Mouse (Mus musculus) forebrain, embryonic 11.5 days (tissue): Measurements from ENCODE around the gene Id3. TPM values are rescaled to one million over a fixed set of nuclear protein-coding genes. Genes with fewer than 3 reads are reported as not detected.

Experiments used
- ATAC-seq: fragments of 200-750 bp; cut with Nextera tagmentation; replicated peaks from 2 replicates; pipeline ENCODE4 v1.8.0; 2017; ENCODE audit warnings: moderate TSS enrichment; ENCODE audit not compliant: low FRiP score
- DNase-seq: peaks from one replicate; pipeline ENCODE4 v3.0.0-alpha.2; 2017; ENCODE audit warnings: low spot score
- H3K27ac ChIP-seq: fragments of 300-500 bp; sonication (generic); 2 replicates; pipeline ENCODE4 v1.5.1; 2014; ENCODE audit warnings: low read depth, low read length
- H3K27me3 ChIP-seq: fragments of 300-500 bp; sonication (generic); 2 replicates; pipeline ENCODE4 v1.6.1; 2014; ENCODE audit warnings: mild to moderate bottlenecking, low read length, mixed read lengths; ENCODE audit not compliant: control insufficient read depth, insufficient read depth
- H3K36me3 ChIP-seq: fragments of 300-500 bp; sonication (generic); 2 replicates; pipeline ENCODE4 v1.6.1; 2014; ENCODE audit warnings: mild to moderate bottlenecking, low read length, moderate library complexity, mixed read lengths; ENCODE audit not compliant: control insufficient read depth, insufficient read depth
- H3K4me1 ChIP-seq: fragments of 300-500 bp; sonication (generic); replicated peaks from 2 replicates; pipeline ENCODE4 v1.6.1; 2014; ENCODE audit warnings: low read length, mixed read lengths; ENCODE audit not compliant: control insufficient read depth, insufficient read depth
- H3K4me2 ChIP-seq: fragments of 300-500 bp; sonication (generic); 2 replicates; pipeline ENCODE4 v1.6.1; 2014; ENCODE audit warnings: low read depth, mild to moderate bottlenecking, low read length, moderate library complexity, mixed read lengths; ENCODE audit not compliant: severe bottlenecking
- H3K4me3 ChIP-seq: fragments of 300-500 bp; sonication (generic); 2 replicates; pipeline ENCODE4 v1.5.1; 2014; ENCODE audit warnings: low read depth, low read length
- H3K9ac ChIP-seq: fragments of 300-500 bp; sonication (generic); 2 replicates; pipeline ENCODE4 v1.6.1; 2014; ENCODE audit warnings: low read length
- H3K9me3 ChIP-seq: fragments of 300-500 bp; sonication (generic); 2 replicates; pipeline ENCODE4 v1.6.1; 2016; ENCODE audit warnings: low read length, mixed read lengths; ENCODE audit not compliant: control insufficient read depth
- WGBS: fragments of 180-500 bp; shearing (Covaris S2); extraction: QIAGEN DNeasy Blood & Tissue Kit; methylation state at CpG from one replicate; pipeline ENCODE4 v1.1.7; 2014; 5-methylcytosine and 5-hydroxymethylcytosine counted together
- polyA plus RNA-seq: library from polyadenylated mRNA; unstranded; fragments of >200 nt; fragmentation: Nextera tagmentation; extraction: Ambion mirVana; gene quantifications from 2 replicates; pipeline ENCODE4 v1.2.1, GENCODE M21; 2014

The Id3 gene
- polyA plus RNA-seq, 1 experiment from 2014 or later: 351 TPM

- H3K36me3 ChIP-seq: no peaks in the 10 kb centered on the region
- H3K4me1 ChIP-seq: peaks cover 44% of the 10 kb centered on the region
- H3K27ac ChIP-seq: peak overlapping the region; percentile 92
- WGBS: 11% methylated on average over 17 of the region's 17 CpGs
- H3K27me3 ChIP-seq: peaks cover 13% of the 10 kb centered on the region; the same call in 1 of the 2 replicates
- no peak for DNase-seq
- no peak overlapping the region for H3K4me3 ChIP-seq
- H3K9ac ChIP-seq: peak overlapping the region; percentile 44
- ATAC-seq: no peak
- peak overlapping the region; percentile 88 for H3K4me2 ChIP-seq
- no peaks in the 10 kb centered on the region for H3K9me3 ChIP-seq
These were observed 767 bp upstream of the Id3 start for GRCm38 (mm10) chr4:136142267-136143192.

- under 1% methylated on average over 50 of the region's 50 CpGs for WGBS
- no peak for ATAC-seq
- H3K4me1 ChIP-seq: peaks cover 47% of the 10 kb centered on the region
These were observed 1.0 kb downstream of the Id3 start for GRCm38 (mm10) chr4:136144126-136144926.

GRCm38 (mm10) chr4:136144927-136145292, 1.6 kb downstream of the Id3 start:
- 0% methylated on average over 11 of the region's 11 CpGs for WGBS

More at GRCm38 (mm10) chr4:136144126-136144926, 1.0 kb downstream of the Id3 start:
- no peaks in the 10 kb centered on the region for H3K36me3 ChIP-seq
- H3K27me3 ChIP-seq: peaks cover 13% of the 10 kb centered on the region; the same call in 1 of the 2 replicates
- peak overlapping the region; percentile 92 for H3K27ac ChIP-seq
- peak; percentile 74 for DNase-seq
- peak overlapping the region; percentile 66 for H3K4me3 ChIP-seq
- no peaks in the 10 kb centered on the region for H3K9me3 ChIP-seq
- H3K4me2 ChIP-seq: peak overlapping the region; percentile 88
- H3K9ac ChIP-seq: peak overlapping the region; percentile 84

GRCm38 (mm10) chr4:136145362-136145885, 2.1 kb downstream of the Id3 start:
- peak overlapping the region; percentile 92 for H3K27ac ChIP-seq
- no peaks in the 10 kb centered on the region for H3K36me3 ChIP-seq
- H3K4me1 ChIP-seq: peaks cover 50% of the 10 kb centered on the region
- H3K4me3 ChIP-seq: peak overlapping the region; percentile 66
- H3K27me3 ChIP-seq: peaks cover 13% of the 10 kb centered on the region; the same call in 1 of the 2 replicates
- no peaks in the 10 kb centered on the region for H3K9me3 ChIP-seq
- whole genome bisulfite sequencing: 11% methylated on average over 11 of the region's 11 CpGs
- DNase-seq (no peak), ATAC-seq (no peak)
- peak overlapping the region; percentile 88 for H3K4me2 ChIP-seq
- peak overlapping the region; percentile 84 for H3K9ac ChIP-seq

More at GRCm38 (mm10) chr4:136144927-136145292, 1.6 kb downstream of the Id3 start:
- DNase-seq: no peak
- no peak for ATAC-seq
- Histone ChIP-seq H3K27ac (peak overlapping the region; percentile 92), H3K4me3 (peak overlapping the region; percentile 66), H3K27me3 (peaks cover 13% of the 10 kb centered on the region; the same call in 1 of the 2 replicates), H3K36me3 (no peaks in the 10 kb centered on the region), H3K4me1 (peaks cover 47% of the 10 kb centered on the region), H3K9me3 (no peaks in the 10 kb centered on the region), H3K9ac (peak overlapping the region; percentile 84), H3K4me2 (peak overlapping the region; percentile 88)

GRCm38 (mm10) chr4:136145991-136146711, 2.9 kb downstream of the Id3 start:
- Histone ChIP-seq H3K9me3 (no peaks in the 10 kb centered on the region), H3K36me3 (no peaks in the 10 kb centered on the region), H3K4me2 (peak overlapping the region; percentile 88), H3K4me1 (peaks cover 48% of the 10 kb centered on the region), H3K9ac (peak overlapping the region; percentile 84), H3K4me3 (peak overlapping the region; percentile 66; the same call in 1 of the 2 replicates), H3K27me3 (peaks cover 13% of the 10 kb centered on the region; the same call in 1 of the 2 replicates), H3K27ac (peak overlapping the region; percentile 92)
- 13% methylated on average over 7 of the region's 7 CpGs for WGBS
- DNase-seq (no peak), ATAC-seq (no peak)

- WGBS: 5% methylated on average over 6 of the region's 6 CpGs
- H3K4me1 ChIP-seq: peaks cover 46% of the 10 kb centered on the region
- H3K27me3 ChIP-seq: peaks cover 13% of the 10 kb centered on the region; the same call in 1 of the 2 replicates
- peak overlapping the region; percentile 92; the same call in 1 of the 2 replicates for H3K27ac ChIP-seq
- ATAC-seq: no peak
- no peak overlapping the region; the same call in 1 of the 2 replicates for H3K4me3 ChIP-seq
- H3K9ac ChIP-seq: peak overlapping the region; percentile 0; the same call in 1 of the 2 replicates
- no peak for DNase-seq
- H3K9me3 ChIP-seq: no peaks in the 10 kb centered on the region
- no peaks in the 10 kb centered on the region for H3K36me3 ChIP-seq
- peak overlapping the region; percentile 88; the same call in 1 of the 2 replicates for H3K4me2 ChIP-seq
These were observed 3.4 kb downstream of the Id3 start for GRCm38 (mm10) chr4:136146712-136147154.

- peak; percentile 96 for DNase-seq
- WGBS: 1% methylated on average over 48 of the region's 48 CpGs
- H3K27me3 ChIP-seq: peaks cover 13% of the 10 kb centered on the region; the same call in 1 of the 2 replicates
- no peaks in the 10 kb centered on the region for H3K36me3 ChIP-seq
- H3K4me3 ChIP-seq: peak overlapping the region; percentile 27
- peak; percentile 74 for ATAC-seq
- no peaks in the 10 kb centered on the region for H3K9me3 ChIP-seq
- peak overlapping the region; percentile 50 for H3K9ac ChIP-seq
- peaks cover 38% of the 10 kb centered on the region for H3K4me1 ChIP-seq
- H3K27ac ChIP-seq: peak overlapping the region; percentile 50; the same call in 1 of the 2 replicates
- peak overlapping the region; percentile 88 for H3K4me2 ChIP-seq
These were observed 4.3 kb downstream of the Id3 start for GRCm38 (mm10) chr4:136147436-136148135.
